Mouse (Mus musculus): ENCODE measurements around the gene Crls1. TPM values are rescaled to one million over a fixed set of nuclear protein-coding genes. Genes with fewer than 3 reads are reported as not detected.
A peak's percentile ranks its signal among the peaks of the same experiment; 100 is the strongest.

The Crls1 gene
- 23.8 and 34.1 TPM in 2 replicates for polyA plus RNA-seq (2015; fragmentation: Nextera tagmentation; extraction: Ambion mirVana)

DNA sequence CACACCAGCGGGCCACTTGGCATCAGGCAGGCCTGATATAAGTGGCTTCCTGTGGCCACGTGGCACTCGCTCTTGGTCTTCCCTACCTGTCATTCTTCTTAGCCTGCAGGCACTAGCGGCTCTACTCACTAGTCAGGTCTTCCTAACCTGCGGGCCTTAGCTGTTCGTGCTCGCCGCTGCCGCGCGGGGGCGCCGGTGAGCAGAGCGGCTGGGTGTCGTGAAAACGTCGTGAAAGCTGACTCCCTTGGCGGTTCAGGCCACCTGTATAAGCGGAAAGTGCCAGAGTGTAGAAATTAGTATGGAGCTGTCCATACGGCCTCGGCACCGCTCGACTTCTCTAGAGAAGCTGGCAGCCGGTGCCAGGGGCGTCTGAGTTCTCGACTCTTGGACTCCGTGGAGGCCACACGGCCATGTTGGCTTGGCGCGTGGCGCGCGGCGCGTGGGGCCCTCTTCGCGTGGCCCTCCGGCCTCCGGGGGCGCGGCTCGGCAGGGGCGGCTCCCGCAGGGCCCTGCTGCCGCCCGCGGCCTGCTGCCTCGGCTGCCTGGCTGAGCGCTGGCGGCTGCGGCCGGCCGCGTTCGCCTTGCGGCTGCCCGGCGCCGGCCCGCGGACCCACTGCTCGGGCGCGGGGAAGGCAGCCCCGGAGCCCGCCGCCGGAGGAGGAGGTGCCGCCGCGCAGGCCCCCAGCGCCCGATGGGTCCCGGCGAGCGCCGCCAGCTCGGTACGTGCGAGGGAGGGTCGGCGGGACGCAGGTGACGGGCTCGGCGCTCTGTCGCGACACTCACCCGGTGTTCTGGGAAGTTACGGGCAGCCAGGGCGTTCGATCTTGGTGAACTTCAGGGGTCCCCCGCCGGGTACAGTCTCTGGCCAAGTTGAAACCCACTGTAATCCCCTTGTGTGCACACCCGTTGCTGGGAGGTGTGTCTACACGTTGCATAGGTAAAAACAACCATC, at the start of gene Crls1:
Gene Crls1, plus strand, starts transcription at position 260 of the 952 bp plus-strand sequence.
- peak; percentile 99 for TF ChIP-seq CTCF (IDR thresholded peaks at IDR 0.05; ENCODE audit: low read depth)
- Histone ChIP-seq H3K36me3 (ENCODE audit: insufficient read depth, low read length) (0 out of 2 replicates have a peak, but pooled peaks cover 3% of the 10 kb centered on the region), H3K9me3 (replicated peaks; ENCODE audit: low read length) (no peaks in the 10 kb centered on the region), H3K27ac (peak within 1 kb of the TSS; percentile 79), H3K4me2 (ENCODE audit: low read length) (peak within 1 kb of the TSS; percentile 90), H3K27me3 (ENCODE audit: insufficient read depth, low read length) (no peaks in the 10 kb centered on the region), H3K9ac (ENCODE audit: low read depth, low read length) (peak within 1 kb of the TSS; percentile 91), H3K4me3 (replicated peaks; ENCODE audit: low read depth, low read length) (peak within 1 kb of the TSS; percentile 94), H3K4me1 (replicated peaks; ENCODE audit: insufficient read depth, low read length) (peaks cover 9% of the 10 kb centered on the region)
- DNase-seq (ENCODE audit: low spot score), result peak; percentile 93
- WGBS, result under 1% methylated on average over 93 of the region's 96 CpGs
- ATAC-seq (replicated peaks; ENCODE audit: low FRiP score, low read depth), result peak; percentile 92

DNA sequence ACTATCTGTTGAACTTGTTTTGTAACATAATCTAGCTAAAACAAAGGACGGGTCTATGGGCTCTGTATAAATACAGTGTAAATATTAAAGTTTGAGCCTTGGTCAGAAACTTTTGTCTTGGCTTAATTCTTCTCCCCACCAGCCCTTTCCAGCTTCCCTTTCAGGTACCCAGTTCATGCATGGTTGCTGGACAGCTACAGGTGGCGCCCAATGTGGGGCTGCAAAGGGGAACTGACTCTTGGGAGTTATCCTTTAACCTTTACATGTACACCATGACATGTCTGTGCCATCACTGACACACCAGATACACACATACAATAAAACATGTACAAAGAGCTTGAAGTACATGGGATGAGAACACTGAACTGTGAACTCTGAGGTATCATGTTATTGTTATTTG, 43.5 kb upstream of the Crls1 start:
- H3K4me1 ChIP-seq (replicated peaks; ENCODE audit: insufficient read depth, low read length), result no peaks in the 10 kb centered on the region
- no peaks in the 10 kb centered on the region for H3K27me3 ChIP-seq (ENCODE audit: insufficient read depth, low read length)
- no peak overlapping the region for H3K9ac ChIP-seq (ENCODE audit: low read depth, low read length)
- H3K36me3 ChIP-seq (ENCODE audit: insufficient read depth, low read length), result peaks cover 34% of the 10 kb centered on the region
- no peak for TF ChIP-seq CTCF (IDR thresholded peaks at IDR 0.05; ENCODE audit: low read depth)
- no peak overlapping the region for H3K4me3 ChIP-seq (replicated peaks; ENCODE audit: low read depth, low read length)
- no peak overlapping the region for H3K4me2 ChIP-seq (ENCODE audit: low read length)
- DNase-seq (ENCODE audit: low spot score), result no peak
- no peak overlapping the region for H3K27ac ChIP-seq
- H3K9me3 ChIP-seq (replicated peaks; ENCODE audit: low read length), result no peaks in the 10 kb centered on the region
- ATAC-seq (replicated peaks; ENCODE audit: low FRiP score, low read depth), result no peak
- 90% methylated on average over 2 of the region's 2 CpGs for WGBS

DNA sequence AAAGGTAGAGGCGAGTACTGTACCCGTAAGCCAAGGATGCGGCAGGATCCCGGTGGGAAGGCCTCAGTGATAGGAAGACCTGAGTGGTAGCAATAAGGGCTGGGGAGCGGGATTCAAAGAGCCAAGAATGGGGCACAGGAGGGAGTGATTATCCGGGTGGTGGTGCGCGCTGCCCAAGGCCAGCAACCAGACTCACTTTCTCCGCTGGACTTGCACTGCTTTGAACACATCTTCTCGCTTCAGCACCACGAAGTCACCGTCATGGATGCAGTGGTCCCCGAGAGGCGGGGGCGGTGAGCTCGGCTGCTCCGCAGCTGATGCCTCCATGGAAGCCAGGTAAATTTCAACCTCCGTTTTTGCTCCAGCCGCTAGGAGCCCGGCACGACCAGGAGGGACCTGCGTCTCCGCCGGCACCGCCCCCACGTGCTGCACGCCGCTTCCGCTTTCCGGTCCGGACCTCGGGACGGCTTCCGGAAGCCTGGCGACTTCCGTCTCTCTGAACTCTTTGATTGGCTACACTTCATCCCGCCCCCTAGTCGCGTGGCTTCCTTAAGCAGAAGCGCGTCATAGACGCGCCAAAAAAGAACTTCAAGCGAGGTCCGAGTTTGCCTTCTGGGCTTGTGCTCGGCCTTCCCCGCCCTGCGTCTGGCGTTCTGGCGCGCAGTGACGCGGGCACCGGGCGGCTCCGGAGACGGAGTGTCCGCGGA, 30.7 kb upstream of the Crls1 start, which contains the start of the genes Trmt6 and Mcm8:
Gene Trmt6, minus strand, starts transcription at position 448 of the 707 bp plus-strand sequence.
Gene Mcm8, plus strand, starts transcription at position 534 of the 707 bp plus-strand sequence.
- no peaks in the 10 kb centered on the region for H3K27me3 ChIP-seq (ENCODE audit: insufficient read depth, low read length)
- peak; percentile 99 for DNase-seq (ENCODE audit: low spot score)
- peak within 1 kb of the TSS; percentile 39 for H3K27ac ChIP-seq
- under 1% methylated on average over 59 of the region's 59 CpGs for WGBS
- peak; percentile 32 for TF ChIP-seq CTCF (IDR thresholded peaks at IDR 0.05; ENCODE audit: low read depth)
- H3K4me3 ChIP-seq (replicated peaks; ENCODE audit: low read depth, low read length), result peak within 1 kb of the TSS; percentile 75
- peak within 1 kb of the TSS; percentile 85 for H3K4me2 ChIP-seq (ENCODE audit: low read length)
- H3K9ac ChIP-seq (ENCODE audit: low read depth, low read length), result peak within 1 kb of the TSS; percentile 80
- peak; percentile 100 for ATAC-seq (replicated peaks; ENCODE audit: low FRiP score, low read depth)
- H3K9me3 ChIP-seq (replicated peaks; ENCODE audit: low read length), result no peaks in the 10 kb centered on the region
- peaks cover 12% of the 10 kb centered on the region; the same call in 1 of the 2 replicates for H3K36me3 ChIP-seq (ENCODE audit: insufficient read depth, low read length)
- H3K4me1 ChIP-seq (replicated peaks; ENCODE audit: insufficient read depth, low read length), result peaks cover 2% of the 10 kb centered on the region; the same call in 1 of the 2 replicates

GRCm38 (mm10) chr2:132841071-132841470, 5.4 kb upstream of the Crls1 start:
- Histone ChIP-seq H3K27ac (no peak overlapping the region), H3K4me1 (replicated peaks; ENCODE audit: insufficient read depth, low read length) (no peaks in the 10 kb centered on the region), H3K9ac (ENCODE audit: low read depth, low read length) (no peak overlapping the region), H3K36me3 (ENCODE audit: insufficient read depth, low read length) (no peaks in the 10 kb centered on the region), H3K4me3 (replicated peaks; ENCODE audit: low read depth, low read length) (no peak overlapping the region), H3K9me3 (replicated peaks; ENCODE audit: low read length) (no peaks in the 10 kb centered on the region), H3K27me3 (ENCODE audit: insufficient read depth, low read length) (no peaks in the 10 kb centered on the region), H3K4me2 (ENCODE audit: low read length) (no peak overlapping the region)
- no peak for TF ChIP-seq CTCF (IDR thresholded peaks at IDR 0.05; ENCODE audit: low read depth)
- WGBS, result 90% methylated on average over 4 of the region's 4 CpGs
- DNase-seq (ENCODE audit: low spot score) (no peak), ATAC-seq (replicated peaks; ENCODE audit: low FRiP score, low read depth) (no peak)

DNA sequence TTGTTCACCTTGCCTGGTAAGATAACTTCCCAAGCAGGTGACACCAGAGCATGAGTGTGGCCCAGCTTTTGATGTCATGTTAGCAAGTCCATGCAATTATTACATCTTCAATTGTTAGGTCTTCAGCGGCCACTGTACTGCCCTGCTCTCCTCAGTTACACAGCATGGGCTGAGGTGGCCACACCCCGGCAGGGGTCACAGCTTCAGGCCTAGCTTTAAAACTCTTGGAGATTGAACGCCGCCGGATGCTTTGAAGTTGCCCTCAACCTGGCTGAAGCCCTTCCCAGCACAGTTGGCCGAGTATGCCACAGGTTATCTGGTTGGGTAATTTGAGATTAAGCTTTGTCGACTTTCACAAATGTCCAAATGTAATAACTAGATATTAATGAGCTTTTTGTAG, 1.1 kb downstream of the Crls1 start:
- H3K27ac ChIP-seq, result no peak overlapping the region
- peak overlapping the region; percentile 94 for H3K4me3 ChIP-seq (replicated peaks; ENCODE audit: low read depth, low read length)
- H3K9me3 ChIP-seq (replicated peaks; ENCODE audit: low read length), result no peaks in the 10 kb centered on the region
- H3K9ac ChIP-seq (ENCODE audit: low read depth, low read length), result peak overlapping the region; percentile 18; the same call in 1 of the 2 replicates
- no peaks in the 10 kb centered on the region for H3K27me3 ChIP-seq (ENCODE audit: insufficient read depth, low read length)
- peak overlapping the region; percentile 90 for H3K4me2 ChIP-seq (ENCODE audit: low read length)
- H3K36me3 ChIP-seq (ENCODE audit: insufficient read depth, low read length), result 0 out of 2 replicates have a peak, but pooled peaks cover 3% of the 10 kb centered on the region
- DNase-seq (ENCODE audit: low spot score) (peak; percentile 27), ATAC-seq (replicated peaks; ENCODE audit: low FRiP score, low read depth) (no peak)
- TF ChIP-seq CTCF (IDR thresholded peaks at IDR 0.05; ENCODE audit: low read depth), result no peak
- peaks cover 9% of the 10 kb centered on the region for H3K4me1 ChIP-seq (replicated peaks; ENCODE audit: insufficient read depth, low read length)
- WGBS, result 5% methylated on average over 7 of the region's 7 CpGs

- no peak for DNase-seq (ENCODE audit: low spot score)
- no peak overlapping the region for H3K9ac ChIP-seq (ENCODE audit: low read depth, low read length)
- H3K4me2 ChIP-seq (ENCODE audit: low read length), result no peak overlapping the region
- 0 out of 2 replicates have a peak, but pooled peaks cover 3% of the 10 kb centered on the region for H3K36me3 ChIP-seq (ENCODE audit: insufficient read depth, low read length)
- H3K4me3 ChIP-seq (replicated peaks; ENCODE audit: low read depth, low read length), result no peak overlapping the region
- no peak for TF ChIP-seq CTCF (IDR thresholded peaks at IDR 0.05; ENCODE audit: low read depth)
- peaks cover 9% of the 10 kb centered on the region for H3K4me1 ChIP-seq (replicated peaks; ENCODE audit: insufficient read depth, low read length)
- 86% methylated on average over 4 of the region's 4 CpGs for WGBS
- no peaks in the 10 kb centered on the region for H3K27me3 ChIP-seq (ENCODE audit: insufficient read depth, low read length)
- no peak for ATAC-seq (replicated peaks; ENCODE audit: low FRiP score, low read depth)
- no peak overlapping the region for H3K27ac ChIP-seq
- no peaks in the 10 kb centered on the region for H3K9me3 ChIP-seq (replicated peaks; ENCODE audit: low read length)
Measured at GRCm38 (mm10) chr2:132848361-132848760, 1.9 kb downstream of the Crls1 start.
